Mouse (Mus musculus): Measurements from ENCODE around the gene Arhgap6. TPM values are rescaled to one million over a fixed set of nuclear protein-coding genes. Genes with fewer than 3 reads are reported as not detected.
A peak's percentile ranks its signal among the peaks of the same experiment; 100 is the strongest.

Arhgap6 gene
- polyA plus RNA-seq, 1 experiment = 32.0 TPM

GRCm38 (mm10) chrX:169256741-169257140, 461.8 kb downstream of the Arhgap6 start:
- Histone ChIP-seq H3K4me1 (peaks cover 17% of the 10 kb centered on the region), H3K36me3 (replicated peaks; ENCODE audit: low read length) (peaks cover 89% of the 10 kb centered on the region), H3K9me3 (no peaks in the 10 kb centered on the region), H3K4me3 (replicated peaks) (no peak overlapping the region), H3K27me3 (replicated peaks) (no peaks in the 10 kb centered on the region)
- TF ChIP-seq GATA1 (IDR thresholded peaks at IDR 0.05; ENCODE audit: borderline replicate concordance, low read length) = no peak
- no peak for TF ChIP-seq FLI1 (IDR thresholded peaks at IDR 0.05; ENCODE audit: low read length)

- Histone ChIP-seq H3K27me3 (replicated peaks) (no peaks in the 10 kb centered on the region), H3K4me3 (replicated peaks) (no peak overlapping the region), H3K9me3 (no peaks in the 10 kb centered on the region), H3K36me3 (replicated peaks; ENCODE audit: low read length) (peaks cover 92% of the 10 kb centered on the region), H3K4me1 (peaks cover 33% of the 10 kb centered on the region)
- TF ChIP-seq GATA1 (IDR thresholded peaks at IDR 0.05; ENCODE audit: borderline replicate concordance, low read length) = no peak
- TF ChIP-seq FLI1 (IDR thresholded peaks at IDR 0.05; ENCODE audit: low read length) = no peak
Measured at GRCm38 (mm10) chrX:169261034-169261433, 466.1 kb downstream of the Arhgap6 start.

- no peak overlapping the region for H3K4me3 ChIP-seq (replicated peaks)
- H3K36me3 ChIP-seq (replicated peaks; ENCODE audit: low read length) = peaks cover 91% of the 10 kb centered on the region
- H3K9me3 ChIP-seq = no peaks in the 10 kb centered on the region
- H3K27me3 ChIP-seq (replicated peaks) = no peaks in the 10 kb centered on the region
- peaks cover 41% of the 10 kb centered on the region for H3K4me1 ChIP-seq
- TF ChIP-seq GATA1 (IDR thresholded peaks at IDR 0.05; ENCODE audit: borderline replicate concordance, low read length) (no peak), FLI1 (IDR thresholded peaks at IDR 0.05; ENCODE audit: low read length) (no peak)
Measured at GRCm38 (mm10) chrX:169262212-169262611, 467.3 kb downstream of the Arhgap6 start.

- TF ChIP-seq GATA1 (IDR thresholded peaks at IDR 0.05; ENCODE audit: borderline replicate concordance, low read length) (no peak), FLI1 (IDR thresholded peaks at IDR 0.05; ENCODE audit: low read length) (no peak)
Measured at GRCm38 (mm10) chrX:169263433-169264172, 468.7 kb downstream of the Arhgap6 start.

GRCm38 (mm10) chrX:169299579-169299978, 504.7 kb downstream of the Arhgap6 start:
- Histone ChIP-seq H3K9me3 (no peaks in the 10 kb centered on the region), H3K4me1 (peaks cover 30% of the 10 kb centered on the region; the same call in 1 of the 2 replicates), H3K4me3 (replicated peaks) (no peak overlapping the region), H3K27me3 (replicated peaks) (no peaks in the 10 kb centered on the region), H3K36me3 (replicated peaks; ENCODE audit: low read length) (peaks cover 87% of the 10 kb centered on the region)
- TF ChIP-seq GATA1 (IDR thresholded peaks at IDR 0.05; ENCODE audit: borderline replicate concordance, low read length) = no peak
- no peak for TF ChIP-seq FLI1 (IDR thresholded peaks at IDR 0.05; ENCODE audit: low read length)

More at GRCm38 (mm10) chrX:169263433-169264172, 468.7 kb downstream of the Arhgap6 start:
- H3K9me3 ChIP-seq = no peaks in the 10 kb centered on the region
- peaks cover 91% of the 10 kb centered on the region for H3K36me3 ChIP-seq (replicated peaks; ENCODE audit: low read length)
- no peak overlapping the region for H3K4me3 ChIP-seq (replicated peaks)
- no peaks in the 10 kb centered on the region for H3K27me3 ChIP-seq (replicated peaks)
- H3K4me1 ChIP-seq = peaks cover 40% of the 10 kb centered on the region; the same call in 1 of the 2 replicates

GRCm38 (mm10) chrX:169302271-169303045, 507.6 kb downstream of the Arhgap6 start:
- no peaks in the 10 kb centered on the region for H3K9me3 ChIP-seq
- TF ChIP-seq FLI1 (IDR thresholded peaks at IDR 0.05; ENCODE audit: low read length) = no peak
- no peak overlapping the region for H3K4me3 ChIP-seq (replicated peaks)
- peaks cover 7% of the 10 kb centered on the region; the same call in 1 of the 2 replicates for H3K4me1 ChIP-seq
- H3K27me3 ChIP-seq (replicated peaks) = no peaks in the 10 kb centered on the region
- peaks cover 68% of the 10 kb centered on the region for H3K36me3 ChIP-seq (replicated peaks; ENCODE audit: low read length)

- no peaks in the 10 kb centered on the region for H3K27me3 ChIP-seq (replicated peaks)
- peaks cover 59% of the 10 kb centered on the region for H3K36me3 ChIP-seq (replicated peaks; ENCODE audit: low read length)
- no peak overlapping the region for H3K4me3 ChIP-seq (replicated peaks)
- no peaks in the 10 kb centered on the region for H3K4me1 ChIP-seq
- no peak for TF ChIP-seq FLI1 (IDR thresholded peaks at IDR 0.05; ENCODE audit: low read length)
- TF ChIP-seq GATA1 (IDR thresholded peaks at IDR 0.05; ENCODE audit: borderline replicate concordance, low read length) = no peak
- no peaks in the 10 kb centered on the region for H3K9me3 ChIP-seq
Measured at GRCm38 (mm10) chrX:169303945-169304344, 509.0 kb downstream of the Arhgap6 start.

GRCm38 (mm10) chrX:169308559-169308958, 513.7 kb downstream of the Arhgap6 start:
- Histone ChIP-seq H3K4me3 (replicated peaks) (no peak overlapping the region), H3K36me3 (replicated peaks; ENCODE audit: low read length) (peaks cover 46% of the 10 kb centered on the region), H3K9me3 (no peaks in the 10 kb centered on the region), H3K4me1 (no peaks in the 10 kb centered on the region), H3K27me3 (replicated peaks) (no peaks in the 10 kb centered on the region)
- TF ChIP-seq GATA1 (IDR thresholded peaks at IDR 0.05; ENCODE audit: borderline replicate concordance, low read length) (no peak), FLI1 (IDR thresholded peaks at IDR 0.05; ENCODE audit: low read length) (no peak)

GRCm38 (mm10) chrX:169319066-169319760, 524.3 kb downstream of the Arhgap6 start:
- Histone ChIP-seq H3K4me1 (peaks cover 20% of the 10 kb centered on the region), H3K4me3 (replicated peaks) (peak overlapping the region; percentile 96), H3K9me3 (peaks cover 7% of the 10 kb centered on the region), H3K36me3 (replicated peaks; ENCODE audit: low read length) (peaks cover 31% of the 10 kb centered on the region), H3K27me3 (replicated peaks) (no peaks in the 10 kb centered on the region)
- TF ChIP-seq GATA1 (IDR thresholded peaks at IDR 0.05; ENCODE audit: borderline replicate concordance, low read length) (no peak), FLI1 (IDR thresholded peaks at IDR 0.05; ENCODE audit: low read length) (no peak)
